Mouse (Mus musculus) CD8-positive naive resting alpha-beta T cell, adult 2 months (primary cell): ENCODE measurements around the gene Sema6d.

Experiments used
- DNase-seq, 2 experiments: peaks; one replicate each; pipeline ENCODE4 v3.0.0; 2022; ENCODE audit warnings: low read depth in 2 of 2, low spot score in 2 of 2

Gene Sema6d

DNA sequence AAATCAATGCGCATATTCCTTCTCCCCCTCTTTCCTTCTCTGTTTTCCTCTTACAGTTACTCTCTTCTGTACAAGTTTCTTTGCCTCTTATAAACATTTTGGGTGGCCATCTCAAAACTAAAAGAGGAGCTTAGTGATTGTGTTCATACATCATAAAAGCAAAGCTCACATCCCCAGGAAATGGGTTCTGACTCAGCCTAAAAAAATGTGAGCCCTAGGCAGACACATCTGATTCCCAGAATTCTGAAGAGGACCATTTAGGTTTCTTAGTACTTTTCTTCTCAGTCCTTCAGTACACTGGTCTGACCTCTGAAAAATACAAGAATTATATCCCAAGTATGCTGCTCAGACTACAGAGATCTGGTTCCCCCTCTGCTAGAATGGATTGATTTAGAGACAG is 78.6 kb downstream of the Sema6d start:
- DNase-seq: no peak

DNA sequence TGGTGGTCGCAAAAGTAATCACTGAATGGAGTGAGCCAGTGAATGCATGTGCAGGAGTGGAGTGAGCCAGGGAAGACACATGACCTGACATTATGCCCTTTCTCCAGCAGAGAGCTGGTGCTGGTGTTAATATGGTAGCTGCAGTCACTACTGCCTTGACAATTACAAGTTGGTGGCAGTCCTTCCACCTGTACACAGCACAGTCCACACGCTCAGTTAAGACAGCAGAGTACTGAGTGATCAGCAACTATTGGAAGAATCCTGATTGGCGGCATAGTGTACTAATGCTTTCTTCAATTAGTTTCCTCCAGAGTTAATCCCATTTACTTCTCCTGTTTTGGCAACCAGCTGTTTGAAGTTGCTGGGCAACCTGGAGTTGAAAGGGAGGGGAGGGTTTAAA is 81.9 kb downstream of the Sema6d start:
- no peak for DNase-seq

DNA sequence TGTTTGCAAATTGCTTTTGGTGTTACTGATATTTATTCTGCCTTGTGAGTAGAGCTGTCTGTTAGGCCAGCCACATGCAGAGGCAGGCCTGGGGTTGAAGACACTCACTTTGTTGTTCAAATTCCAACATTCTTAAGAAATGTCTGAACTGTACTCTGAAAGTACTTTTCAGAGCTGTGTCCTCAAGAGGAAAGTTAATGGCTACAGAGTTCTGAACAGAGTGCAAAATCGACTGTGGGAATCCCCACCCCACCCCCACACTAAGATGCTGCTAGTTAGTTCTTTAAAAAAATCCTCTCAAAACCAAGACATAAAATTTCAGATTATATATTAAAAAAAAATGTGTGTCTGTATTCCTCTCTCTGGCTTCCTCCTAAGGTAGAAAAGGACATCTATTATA is 86.5 kb downstream of the Sema6d start:
- DNase-seq: no peak

DNA sequence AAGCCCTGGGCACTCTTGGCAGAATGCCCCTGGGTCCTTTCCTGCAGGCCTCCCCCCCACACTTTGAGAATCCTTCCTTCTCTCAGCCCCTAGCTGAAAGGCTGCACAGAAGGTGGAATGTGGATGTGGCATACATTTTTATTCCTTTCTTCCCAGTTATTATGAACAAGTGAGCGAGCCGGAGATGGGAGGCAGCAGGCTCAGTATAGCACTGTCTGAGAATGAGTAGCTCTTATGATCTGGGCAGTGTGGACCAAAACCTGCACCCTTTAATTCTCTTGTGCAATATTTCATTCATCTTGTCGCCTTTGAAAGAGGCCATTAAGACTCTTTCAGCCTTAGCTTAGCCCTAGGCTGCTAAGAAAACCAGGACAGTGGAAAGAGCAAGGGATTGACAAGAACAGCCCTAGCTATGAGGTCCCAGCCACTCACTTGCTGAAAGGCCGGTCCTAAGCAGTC is 87.0 kb downstream of the Sema6d start:
- DNase-seq: no peak

- no peak for DNase-seq
Measured at GRCm38 (mm10) chr2:124189271-124189670, 99.5 kb downstream of the Sema6d start.

GRCm38 (mm10) chr2:124194041-124194440 is 104.3 kb downstream of the Sema6d start:
- no peak for DNase-seq

- no peak for DNase-seq
Measured at GRCm38 (mm10) chr2:124201493-124201892, 111.7 kb downstream of the Sema6d start.

- DNase-seq: no peak
Measured at GRCm38 (mm10) chr2:124202475-124202990, 112.8 kb downstream of the Sema6d start.

DNA sequence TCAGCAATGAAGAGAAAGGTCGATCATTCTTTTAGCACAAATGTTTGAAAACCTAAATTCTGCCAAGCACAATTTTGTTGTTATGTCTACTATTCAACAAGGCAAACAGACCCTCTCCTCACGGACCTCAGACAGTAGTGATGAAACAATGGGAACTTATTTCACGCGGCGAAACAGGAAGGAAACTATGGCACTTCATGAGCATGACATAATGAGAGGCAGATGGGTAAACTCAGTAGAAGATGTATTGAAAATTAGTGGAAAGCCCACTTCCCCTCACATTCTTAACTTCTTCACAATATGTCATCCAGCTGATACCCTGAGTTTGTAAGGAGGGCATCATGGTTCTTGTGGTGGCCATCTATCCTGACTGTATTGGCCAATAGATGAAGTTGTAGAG is 116.0 kb downstream of the Sema6d start:
- DNase-seq: no peak

DNA sequence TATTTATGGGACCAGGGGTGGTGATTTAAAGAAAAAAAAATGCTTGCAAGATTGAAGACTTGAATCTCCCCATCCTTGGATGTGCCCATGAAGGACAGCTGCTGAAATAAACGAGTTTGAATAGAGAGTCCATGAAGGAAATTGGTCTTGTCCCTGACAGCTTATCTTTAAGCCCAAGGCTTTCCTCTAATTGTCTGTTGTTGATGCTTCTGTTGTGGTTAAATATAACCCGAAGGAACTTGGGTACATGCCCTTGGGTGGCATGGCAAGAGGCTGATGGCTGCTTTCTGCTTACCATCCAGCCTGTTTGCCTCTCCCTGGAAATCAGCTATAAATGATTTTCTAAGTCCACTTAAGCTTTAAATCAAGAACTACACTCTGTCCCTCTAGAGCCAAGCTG is 118.5 kb downstream of the Sema6d start:
- DNase-seq: no peak

- no peak for DNase-seq
Measured at GRCm38 (mm10) chr2:124223559-124223958, 133.8 kb downstream of the Sema6d start.

- DNase-seq: no peak
Measured at GRCm38 (mm10) chr2:124224328-124224727, 134.6 kb downstream of the Sema6d start.

DNA sequence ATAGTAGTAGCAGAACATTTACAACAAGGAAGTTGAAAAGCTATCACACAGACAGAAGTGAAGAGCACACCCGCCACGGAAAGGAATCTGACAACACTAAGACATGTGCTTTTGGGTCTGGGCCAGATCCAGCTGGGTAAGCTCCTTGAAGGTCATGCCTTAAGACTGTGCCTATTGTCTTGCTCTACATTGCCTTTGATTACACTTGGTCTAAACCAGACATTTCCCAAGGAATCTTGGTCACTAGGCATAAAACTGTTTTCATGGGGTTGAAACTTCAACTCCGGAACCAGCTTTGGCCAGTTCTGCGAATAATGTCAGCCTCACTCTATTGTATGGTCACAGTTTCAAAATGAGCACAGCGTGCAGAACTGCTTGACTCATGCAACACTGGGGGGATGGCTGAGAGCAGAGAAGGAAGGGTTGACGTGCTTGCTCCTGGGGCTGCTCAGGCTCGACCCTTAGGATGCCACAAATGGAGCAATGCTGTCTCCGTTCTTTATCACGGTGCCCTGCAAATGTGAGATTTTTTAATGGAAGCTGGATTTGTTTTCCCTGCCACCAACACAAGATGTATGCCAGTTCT is 145.0 kb downstream of the Sema6d start:
- DNase-seq: no peak

- no peak for DNase-seq
Measured at GRCm38 (mm10) chr2:124235237-124236055, 145.7 kb downstream of the Sema6d start.

DNA sequence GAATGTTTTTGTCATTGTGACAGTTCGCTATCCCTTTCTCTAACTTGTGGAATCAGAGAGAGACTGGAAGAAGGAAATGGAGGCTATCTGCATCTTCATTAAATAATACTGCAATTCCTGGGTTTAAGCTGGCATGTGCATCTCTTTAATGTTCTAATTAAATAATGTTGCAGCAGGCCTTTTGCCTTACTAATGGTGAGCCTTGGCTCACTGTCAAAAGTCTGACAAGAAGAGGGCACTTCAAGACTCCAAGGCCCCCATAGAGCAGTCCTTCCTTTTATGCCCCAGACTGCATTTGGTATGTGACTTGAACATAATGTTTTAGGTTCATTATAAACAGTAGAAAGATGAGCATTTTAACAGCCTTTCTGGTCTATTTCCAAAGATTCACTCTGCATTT is 147.1 kb downstream of the Sema6d start:
- DNase-seq: no peak

GRCm38 (mm10) chr2:124243608-124244007 is 153.8 kb downstream of the Sema6d start:
- DNase-seq: no peak

- no peak for DNase-seq
Measured at GRCm38 (mm10) chr2:124244543-124245245, 154.9 kb downstream of the Sema6d start.

DNA sequence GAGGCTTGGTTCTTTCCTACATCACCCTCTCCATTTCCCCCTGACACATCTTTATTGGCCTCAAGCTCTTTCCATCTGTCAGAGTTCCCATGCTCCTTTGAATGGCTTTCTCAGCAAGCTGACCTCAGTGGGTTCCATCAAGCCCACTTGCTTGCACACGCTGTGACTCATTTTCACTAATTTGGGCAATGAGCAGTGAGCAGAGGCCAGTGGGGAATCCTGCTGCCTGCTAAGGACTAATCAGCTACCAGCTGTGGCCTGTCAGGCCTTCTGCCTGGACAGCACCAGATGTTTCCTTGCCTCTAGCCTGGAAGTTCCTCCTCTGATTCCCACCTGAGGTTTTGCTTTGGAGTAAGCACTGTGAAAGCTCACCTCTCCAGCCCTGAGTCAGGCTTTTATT is 168.3 kb downstream of the Sema6d start:
- no peak for DNase-seq

- no peak for DNase-seq
Measured at GRCm38 (mm10) chr2:124264309-124264708, 174.5 kb downstream of the Sema6d start.

- DNase-seq: no peak
Measured at GRCm38 (mm10) chr2:124271156-124271555, 181.4 kb downstream of the Sema6d start.

DNA sequence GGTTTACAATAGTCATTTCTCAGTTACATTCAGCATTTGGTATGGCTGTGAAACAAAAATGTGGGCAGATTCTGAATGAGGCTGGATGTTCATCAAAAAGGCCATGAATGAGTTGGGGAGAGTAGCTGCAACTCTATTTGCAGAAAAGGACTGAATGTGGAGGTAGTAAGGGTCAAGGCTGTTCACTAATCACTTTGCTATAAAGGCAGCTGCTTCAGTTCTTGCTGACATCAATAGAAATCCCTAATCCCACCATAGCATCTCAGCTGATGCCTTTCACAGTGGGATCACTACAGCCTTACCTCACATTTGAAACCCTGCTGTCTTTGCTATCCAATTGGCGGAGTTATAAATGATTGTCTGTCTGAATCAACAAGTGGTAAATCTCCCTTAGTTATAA is 187.7 kb downstream of the Sema6d start:
- DNase-seq: no peak

GRCm38 (mm10) chr2:124285109-124285508 is 195.3 kb downstream of the Sema6d start:
- no peak for DNase-seq
